Mouse (Mus musculus) CH12.LX (cell line): ENCODE data around the gene Olfr1206. TPM values are rescaled to one million over a fixed set of nuclear protein-coding genes. Genes with fewer than 3 reads are reported as not detected.

Experiments
- DNase-seq: peaks from one replicate; pipeline ENCODE4 v3.0.0-alpha.2; 2013; ENCODE audit errors: extremely low read depth
- H3K27ac ChIP-seq: 2 replicates; pipeline ENCODE4 v1.5.1; 2012; ENCODE audit warnings: low read depth, mild to moderate bottlenecking, control low read depth, moderate library complexity; ENCODE audit not compliant: insufficient read depth
- H3K27me3 ChIP-seq: replicated peaks from 2 replicates; pipeline ENCODE3; 2012; ENCODE audit warnings: inconsistent platforms
- H3K36me3 ChIP-seq, 2 experiments: replicated peaks in 1 of 2; 2 replicates each; pipeline versions ENCODE3 to v1.6.1; 2012; ENCODE audit warnings: inconsistent platforms in 1 of 2, low read length in 1 of 2, mild to moderate bottlenecking in 1 of 2, mixed read lengths in 1 of 2, moderate library complexity in 1 of 2; ENCODE audit not compliant: control insufficient read depth in 1 of 2, insufficient read depth in 1 of 2
- H3K4me1 ChIP-seq, 2 experiments: 2 replicates each; pipeline ENCODE4 v1.6.1; 2012; ENCODE audit warnings: inconsistent platforms in 1 of 2, moderate library complexity in 1 of 2; ENCODE audit not compliant: insufficient read depth in 2 of 2, control insufficient read depth in 1 of 2
- H3K4me2 ChIP-seq: 2 replicates; pipeline ENCODE4 v1.6.1; 2012; ENCODE audit warnings: low read depth, mild to moderate bottlenecking, control low read depth; ENCODE audit not compliant: poor library complexity, insufficient read depth, severe bottlenecking
- H3K4me3 ChIP-seq, 3 experiments: fragments of 150-350 bp in 1 of 3; sonication (generic) in 1 of 3; replicated peaks in 1 of 3; 2 replicates each; pipeline versions ENCODE3 to v1.5.1; 2011 to 2012; ENCODE audit warnings: low read depth in 2 of 3, low read length in 2 of 3, mild to moderate bottlenecking in 2 of 3, moderate library complexity in 2 of 3, control low read depth in 1 of 3, improper control_type of control experiment in 1 of 3, inconsistent platforms in 1 of 3, mixed read lengths in 1 of 3; ENCODE audit not compliant: poor library complexity in 1 of 3
- H3K79me2 ChIP-seq: replicated peaks from 2 replicates; pipeline ENCODE4 v1.6.1; 2012; ENCODE audit warnings: mild to moderate bottlenecking, moderate library complexity; ENCODE audit not compliant: control insufficient read depth, poor library complexity, insufficient read depth, severe bottlenecking; ENCODE audit errors: extremely low read depth
- H3K9ac ChIP-seq: 2 replicates; pipeline ENCODE4 v1.6.1; 2012; ENCODE audit warnings: low read depth, mild to moderate bottlenecking, control low read depth, moderate library complexity; ENCODE audit not compliant: insufficient read depth
- H3K9me3 ChIP-seq: replicated peaks from 2 replicates; pipeline ENCODE3; 2012; ENCODE audit warnings: low read length, inconsistent platforms, mixed read lengths
- CHD1 ChIP-seq: IDR thresholded peaks from 2 replicates; pipeline ENCODE4 v1.6.1; 2012; ENCODE audit warnings: low read depth, low read length, improper control_type of control experiment, inconsistent platforms
- CTCF ChIP-seq, 2 experiments: IDR thresholded peaks in 1 of 2; conservative IDR thresholded peaks in 1 of 2; 2 replicates each; pipeline ENCODE4 v1.5.1; 2011 to 2012; ENCODE audit warnings: low read depth in 2 of 2, low read length in 2 of 2, improper control_type of control experiment in 1 of 2, inconsistent platforms in 1 of 2, mild to moderate bottlenecking in 1 of 2, moderate library complexity in 1 of 2
- E2F4 ChIP-seq: IDR thresholded peaks from 2 replicates; pipeline ENCODE4 v1.6.1; 2011; ENCODE audit warnings: low read depth, low read length, improper control_type of control experiment; ENCODE audit not compliant: insufficient replicate concordance
- ELF1 ChIP-seq: IDR thresholded peaks from 2 replicates; pipeline ENCODE4 v1.6.1; 2014; ENCODE audit warnings: low read depth, mild to moderate bottlenecking, inconsistent platforms, low read length, improper control_type of control experiment
- EP300 ChIP-seq: IDR thresholded peaks from 2 replicates; pipeline ENCODE4 v1.6.1; 2011; ENCODE audit warnings: low read length, improper control_type of control experiment
- ETS1 ChIP-seq: conservative IDR thresholded peaks from 2 replicates; pipeline ENCODE4 v1.6.1; 2012; ENCODE audit warnings: low read depth, mild to moderate bottlenecking, inconsistent platforms, low read length, improper control_type of control experiment, moderate library complexity
- GABPA ChIP-seq: IDR thresholded peaks from 2 replicates; pipeline ENCODE4 v1.6.1; 2012; ENCODE audit warnings: low read depth, low read length, improper control_type of control experiment, inconsistent platforms; ENCODE audit not compliant: insufficient replicate concordance
- HCFC1 ChIP-seq: IDR thresholded peaks from 2 replicates; pipeline ENCODE4 v1.6.1; 2012; ENCODE audit warnings: low read depth, mild to moderate bottlenecking, inconsistent platforms, low read length, improper control_type of control experiment
- JUN ChIP-seq: IDR thresholded peaks from 2 replicates; pipeline ENCODE4 v1.6.1; 2011; ENCODE audit warnings: low read depth, mild to moderate bottlenecking, low read length, improper control_type of control experiment, moderate library complexity; ENCODE audit not compliant: insufficient read depth
- JUND ChIP-seq: conservative IDR thresholded peaks from 2 replicates; pipeline ENCODE4 v1.6.1; 2011; ENCODE audit warnings: low read depth, low read length, improper control_type of control experiment
- KAT2A ChIP-seq: IDR thresholded peaks from 2 replicates; pipeline ENCODE4 v1.6.1; 2012; ENCODE audit warnings: low read length, improper control_type of control experiment, inconsistent platforms; ENCODE audit not compliant: insufficient replicate concordance
- MAFK ChIP-seq: IDR thresholded peaks from 2 replicates; pipeline ENCODE4 v1.6.1; 2011; ENCODE audit warnings: low read length, improper control_type of control experiment; ENCODE audit not compliant: insufficient replicate concordance
- MEF2A ChIP-seq: IDR thresholded peaks from 2 replicates; pipeline ENCODE4 v1.6.1; 2014; ENCODE audit warnings: low read depth, mild to moderate bottlenecking, inconsistent platforms, low read length, improper control_type of control experiment, borderline replicate concordance
- MYC ChIP-seq: IDR thresholded peaks from 2 replicates; pipeline ENCODE4 v1.6.1; 2011; ENCODE audit warnings: low read depth, mild to moderate bottlenecking, improper control_type of control experiment, low read length
- NELFE ChIP-seq: IDR thresholded peaks from 2 replicates; pipeline ENCODE4 v1.6.1; 2011; ENCODE audit warnings: low read depth, low read length, improper control_type of control experiment
- NRF1 ChIP-seq: IDR thresholded peaks from 2 replicates; pipeline ENCODE4 v1.6.1; 2014; ENCODE audit warnings: low read depth, mild to moderate bottlenecking, inconsistent platforms, low read length, improper control_type of control experiment, moderate library complexity
- POLR2A ChIP-seq: IDR thresholded peaks from 2 replicates; pipeline ENCODE4 v1.6.1; 2011; ENCODE audit warnings: low read depth, mild to moderate bottlenecking, improper control_type of control experiment, low read length
- POLR2AphosphoS2 ChIP-seq: IDR thresholded peaks from 2 replicates; pipeline ENCODE4 v1.6.1; 2011; ENCODE audit warnings: low read depth, low read length, improper control_type of control experiment
- RAD21 ChIP-seq: IDR thresholded peaks from 2 replicates; pipeline ENCODE4 v1.6.1; 2011; ENCODE audit warnings: low read depth, mild to moderate bottlenecking, low read length, improper control_type of control experiment, moderate library complexity
- SIN3A ChIP-seq: IDR thresholded peaks from 2 replicates; pipeline ENCODE4 v1.6.1; 2012; ENCODE audit warnings: low read length, improper control_type of control experiment, inconsistent platforms
- SMC3 ChIP-seq: IDR thresholded peaks from 2 replicates; pipeline ENCODE4 v1.6.1; 2011; ENCODE audit warnings: low read depth, low read length, improper control_type of control experiment
- TBP ChIP-seq: conservative IDR thresholded peaks from 2 replicates; pipeline ENCODE4 v1.6.1; 2011; ENCODE audit warnings: low read depth, low read length, improper control_type of control experiment
- UBTF ChIP-seq: IDR thresholded peaks from 2 replicates; pipeline ENCODE4 v1.6.1; 2012; ENCODE audit warnings: low read depth, mild to moderate bottlenecking, inconsistent platforms, low read length, improper control_type of control experiment, moderate library complexity
- ZC3H11A ChIP-seq: IDR thresholded peaks from 2 replicates; pipeline ENCODE4 v1.6.1; 2012; ENCODE audit warnings: low read depth, mild to moderate bottlenecking, inconsistent platforms, low read length, improper control_type of control experiment
- ZKSCAN1 ChIP-seq: IDR thresholded peaks from 2 replicates; pipeline ENCODE4 v1.6.1; 2012; ENCODE audit warnings: low read depth, inconsistent platforms, low read length, improper control_type of control experiment, borderline replicate concordance
- ZNF384 ChIP-seq: IDR thresholded peaks from 2 replicates; pipeline ENCODE4 v1.6.1; 2012; ENCODE audit warnings: low read depth, low read length, improper control_type of control experiment, inconsistent platforms
- dilution Hi-C: fragments of 300-500 bp; cut with MboI; formaldehyde crosslinking; loops from 2 replicates; pipeline ENCODE4 v1.14.3; 2020; ENCODE audit warnings: low sequenced_read_pairs; ENCODE audit not compliant: extremely low pct_unique_long_range_greater_than_20kb, extremely low pct_ligation_motif_present
- in situ Hi-C: fragments of 300-500 bp; cut with MboI; formaldehyde crosslinking; loops from 3 replicates; pipeline ENCODE4 v1.14.3; 2019; ENCODE audit warnings: low sequenced_read_pairs, low pct_ligation_motif_present, low pct_unique_long_range_greater_than_20kb, mixed read lengths
- polyA plus RNA-seq: library from polyadenylated mRNA; unstranded; fragments of >175 nt; gene quantifications from 2 replicates; pipeline ENCODE4 v1.2.1, GENCODE M21; 2012; ENCODE audit warnings: low read depth; ENCODE audit not compliant: insufficient read length
- total RNA-seq, 2 experiments: library from RNA; depleted of rRNA; stranded (reverse); fragments of 300-350 nt in 1 of 2; fragments of >200 nt in 1 of 2; gene quantifications; 2 replicates each; pipeline ENCODE4 v1.2.3; 2012 to 2014

The Olfr1206 gene
- total and polyA plus RNA-seq, 3 experiments = not detected

DNA sequence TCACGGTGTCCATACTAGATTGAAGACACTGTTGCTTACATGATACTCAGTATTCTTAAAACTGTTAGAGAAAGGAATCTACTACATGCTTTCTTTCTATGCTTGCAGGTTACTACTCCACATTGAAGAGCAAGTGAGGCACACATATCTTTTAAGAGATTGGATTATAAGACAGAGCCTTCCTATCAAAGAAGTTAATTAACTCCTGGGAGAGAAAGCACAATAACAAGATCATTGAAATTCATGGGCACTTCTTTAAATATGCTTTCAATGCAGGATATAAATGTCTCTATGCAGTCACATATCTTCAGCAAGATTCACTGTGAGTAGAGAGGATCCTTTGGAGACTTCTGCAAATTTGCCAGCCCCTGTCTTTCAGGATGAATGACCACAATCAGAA, 14.0 kb upstream of the Olfr1206 start, which contains the start of gene Olfr1204:
TSS of gene Olfr1204 (plus strand) at position 301 of the 400 bp plus-strand sequence.
- in situ Hi-C loops (no loop called here), dilution Hi-C loops (no loop called here)
- Histone ChIP-seq H3K4me3 (no peak within 1 kb of the TSS), H3K4me1 (no peaks in the 10 kb centered on the region), H3K79me2 (no peaks in the 10 kb centered on the region), H3K9ac (no peak within 1 kb of the TSS), H3K27ac (no peak within 1 kb of the TSS), H3K36me3 (no peaks in the 10 kb centered on the region), H3K9me3 (peaks cover 7% of the 10 kb centered on the region), H3K27me3 (no peaks in the 10 kb centered on the region), H3K4me2 (no peak within 1 kb of the TSS)
- no peak for DNase-seq
- TF ChIP-seq POLR2AphosphoS2 (no peak), GABPA (no peak), RAD21 (no peak), E2F4 (no peak), TBP (no peak), ETS1 (no peak), EP300 (no peak), MAFK (no peak), ZNF384 (no peak), MEF2A (no peak), ZKSCAN1 (no peak), ZC3H11A (no peak), CTCF (conservative IDR thresholded peaks at IDR 0.05 in 1 of 2, IDR thresholded peaks at IDR 0.05 in 1 of 2; ENCODE audit: low read depth in 2 of 2, low read length in 2 of 2) (no peak), JUND (no peak), JUN (no peak), NRF1 (no peak), SIN3A (no peak), ELF1 (no peak), NELFE (no peak)

GRCm38 (mm10) chr2:88902211-88902610, 39.2 kb downstream of the Olfr1206 start, which contains the start of gene Olfr1208:
Gene Olfr1208, minus strand, starts transcription at chr2:88902311.
- Histone ChIP-seq H3K9ac (no peak within 1 kb of the TSS), H3K4me2 (no peak within 1 kb of the TSS), H3K36me3 (no peaks in the 10 kb centered on the region), H3K27ac (no peak within 1 kb of the TSS), H3K27me3 (no peaks in the 10 kb centered on the region), H3K4me3 (no peak within 1 kb of the TSS), H3K79me2 (no peaks in the 10 kb centered on the region), H3K4me1 (no peaks in the 10 kb centered on the region), H3K9me3 (peaks cover 11% of the 10 kb centered on the region)
- TF ChIP-seq TBP (no peak), GABPA (no peak), CHD1 (no peak), KAT2A (no peak), UBTF (no peak), SMC3 (no peak), MYC (no peak), JUN (no peak), POLR2A (no peak), HCFC1 (no peak)
- dilution Hi-C loops = no loop called here
- no peak for DNase-seq
- in situ Hi-C loops = no loop called here
